Mouse (Mus musculus): ENCODE measurements around the gene Tgfbr3.

Tgfbr3 gene

GRCm38 (mm10) chr5:107207911-107208310 is 81.5 kb downstream of the Tgfbr3 start:
- DNase-seq (ENCODE audit: low spot score): no peak

DNA sequence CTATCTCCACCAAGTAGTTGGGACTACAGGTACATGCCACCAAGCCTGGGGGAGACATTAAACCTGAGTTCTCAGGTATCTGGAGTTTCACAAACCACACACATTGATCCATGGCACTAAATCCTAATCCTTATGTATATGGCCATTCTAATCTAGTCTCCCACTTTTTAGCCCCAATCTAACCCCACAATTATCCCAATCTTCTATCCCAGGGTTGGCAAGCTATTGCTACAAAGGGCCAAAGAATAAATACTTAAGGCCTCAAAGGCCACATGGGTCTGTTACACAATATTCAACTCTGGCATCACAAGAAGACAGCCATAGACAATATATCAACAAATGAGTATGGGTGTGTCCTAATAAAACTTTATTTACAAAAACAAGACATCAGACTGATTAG is 85.1 kb downstream of the Tgfbr3 start:
- no peak for DNase-seq (ENCODE audit: low spot score)

DNA sequence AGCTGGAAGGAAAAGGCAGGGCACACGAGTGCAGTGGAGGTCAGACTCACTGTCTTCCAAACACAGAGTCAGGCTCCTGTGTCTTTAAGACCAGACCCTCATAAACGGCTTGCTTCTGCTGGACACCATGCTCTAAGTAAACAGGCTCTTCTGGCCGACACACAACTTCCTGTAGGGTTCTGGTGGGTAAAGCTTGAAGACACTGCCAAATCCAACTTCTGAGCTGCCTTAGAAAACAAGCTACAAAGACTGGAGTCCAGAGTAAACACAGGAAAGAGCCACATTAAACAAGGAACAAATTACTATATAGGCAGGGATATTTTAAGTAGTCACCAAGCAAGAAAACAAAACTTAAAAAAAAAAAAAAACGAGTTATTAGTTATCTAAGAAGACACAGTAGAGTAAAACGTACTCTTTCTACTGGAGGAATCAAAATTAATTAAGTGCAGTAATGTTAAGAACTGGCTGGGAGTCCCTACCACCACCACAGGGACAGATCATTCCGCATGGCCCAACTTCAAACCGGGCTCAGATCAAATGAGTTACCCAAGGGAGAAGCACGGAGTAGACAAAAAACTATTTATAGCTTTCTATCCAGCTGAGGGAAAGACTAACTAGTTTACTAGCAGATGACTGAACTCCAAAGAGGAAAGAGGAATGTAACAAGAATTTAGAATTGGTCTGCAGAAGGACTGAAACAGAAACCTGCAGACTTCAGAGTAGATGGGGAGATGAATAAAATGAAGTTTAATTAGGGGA is 86.4 kb downstream of the Tgfbr3 start:
- DNase-seq (ENCODE audit: low spot score): no peak

DNA sequence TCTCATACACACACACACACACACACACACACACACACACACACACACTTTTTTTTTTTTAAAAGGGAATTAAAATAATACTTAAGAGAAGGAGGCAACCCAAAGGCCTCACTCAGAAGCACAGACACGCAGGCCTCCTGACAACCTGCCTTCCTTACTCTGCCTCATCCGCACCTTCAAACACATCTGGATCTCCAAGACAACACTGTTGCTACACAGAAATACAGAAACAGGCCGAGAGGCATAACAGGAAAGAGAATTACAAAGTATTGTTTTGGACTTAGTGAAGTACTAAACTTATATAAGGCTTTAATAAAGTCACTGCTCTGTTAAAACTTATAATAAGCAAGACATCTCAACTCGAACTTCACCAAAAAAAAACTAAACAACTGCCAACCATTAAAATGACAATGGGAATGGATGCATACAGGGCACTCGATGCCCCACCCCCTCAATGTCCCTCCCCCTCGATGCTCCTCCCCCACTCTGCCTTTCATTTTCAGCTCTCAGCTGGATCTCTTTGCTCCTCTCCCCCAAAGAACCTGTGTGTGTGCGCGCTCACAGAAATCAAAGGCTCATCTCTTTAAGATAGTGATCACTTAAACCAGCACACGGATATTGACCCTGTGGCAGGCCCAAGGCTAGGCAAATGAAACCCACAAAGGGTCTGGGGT is 87.8 kb downstream of the Tgfbr3 start:
- no peak for DNase-seq (ENCODE audit: low spot score)

GRCm38 (mm10) chr5:107200853-107201341 is 88.5 kb downstream of the Tgfbr3 start:
- DNase-seq (ENCODE audit: low spot score): no peak

DNA sequence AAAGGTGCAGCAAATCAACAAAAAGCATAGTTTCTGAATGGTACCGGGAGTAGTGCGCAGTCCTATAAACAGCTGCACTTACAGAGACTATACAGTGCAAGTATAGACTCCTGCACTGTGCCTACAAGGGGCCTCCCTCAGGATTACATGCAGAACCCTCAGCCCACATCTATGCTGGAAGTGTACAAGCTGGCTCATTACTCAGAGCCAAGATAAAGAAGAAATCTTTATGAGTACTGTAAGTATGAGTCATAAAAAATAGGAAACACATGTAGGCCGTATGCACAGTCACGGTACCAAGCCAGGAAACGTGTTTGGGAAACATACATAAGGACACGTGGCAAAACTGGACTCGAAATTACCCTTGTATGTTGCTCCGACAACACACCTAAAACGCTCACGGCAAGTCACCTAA is 89.2 kb downstream of the Tgfbr3 start:
- no peak for DNase-seq (ENCODE audit: low spot score)

- no peak for DNase-seq (ENCODE audit: low spot score)
Measured at GRCm38 (mm10) chr5:107195751-107196395, 93.6 kb downstream of the Tgfbr3 start.

- no peak for DNase-seq (ENCODE audit: low spot score)
Measured at GRCm38 (mm10) chr5:107193160-107193559, 96.3 kb downstream of the Tgfbr3 start.

DNA sequence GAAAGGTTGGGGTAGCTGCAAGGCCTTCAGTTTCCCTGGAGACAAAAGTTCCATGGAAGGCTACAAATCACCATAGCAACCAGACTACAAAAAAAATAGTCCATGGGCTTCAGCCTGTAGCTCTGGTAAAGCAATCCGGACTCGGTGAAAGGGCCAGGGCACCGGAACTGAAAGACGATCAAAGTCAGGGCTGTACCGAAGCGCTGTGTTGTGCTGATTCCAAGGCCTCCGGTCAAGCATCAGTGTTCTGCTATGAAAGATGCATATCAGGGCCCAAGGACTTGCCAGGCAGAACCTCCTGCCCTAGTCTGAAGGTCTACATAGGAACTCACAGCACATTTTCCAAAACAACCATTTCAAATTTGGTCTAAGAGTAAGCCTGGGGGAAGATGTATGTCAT is 97.1 kb downstream of the Tgfbr3 start:
- no peak for DNase-seq (ENCODE audit: low spot score)

DNA sequence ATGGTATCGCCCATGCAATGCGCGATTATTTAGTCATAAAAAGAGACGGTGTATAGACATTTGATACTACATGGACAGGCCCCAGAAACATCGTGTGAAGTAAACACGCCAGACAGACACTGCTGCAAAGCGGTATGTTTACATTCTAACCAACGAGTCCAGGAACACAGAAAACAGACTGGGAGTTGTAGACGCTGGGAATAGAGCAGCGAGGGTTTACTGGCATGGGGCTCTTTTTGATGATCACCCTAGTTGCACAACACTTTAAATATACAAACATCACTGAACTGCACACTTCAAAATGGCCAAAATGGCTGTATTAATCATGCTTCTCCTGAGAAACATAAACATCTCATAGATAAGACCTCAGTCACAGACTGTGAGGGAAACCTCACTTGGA is 100.9 kb downstream of the Tgfbr3 start:
- no peak for DNase-seq (ENCODE audit: low spot score)

DNA sequence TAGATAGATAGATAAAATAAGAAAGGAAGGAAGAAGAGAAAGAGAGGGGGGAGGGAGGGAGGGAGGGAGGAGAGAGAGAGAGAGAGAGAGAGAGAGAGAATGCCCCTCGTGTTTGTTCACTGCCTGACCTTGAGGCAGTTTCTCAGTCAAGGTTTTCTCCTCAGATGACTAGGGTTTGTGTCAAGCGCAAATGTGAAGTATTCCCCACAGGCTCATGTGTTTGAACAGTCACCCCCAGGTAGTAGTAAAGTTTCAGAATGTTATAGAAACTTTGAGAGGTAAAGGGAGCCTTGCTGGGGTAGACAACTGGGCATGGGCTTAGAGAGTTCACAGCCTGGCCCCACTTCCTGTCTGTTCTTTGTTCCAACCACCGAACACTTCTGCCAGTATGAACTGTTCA is 103.2 kb downstream of the Tgfbr3 start:
- no peak for DNase-seq (ENCODE audit: low spot score)

GRCm38 (mm10) chr5:107184158-107184883 is 105.1 kb downstream of the Tgfbr3 start:
- DNase-seq (ENCODE audit: low spot score): no peak

GRCm38 (mm10) chr5:107183537-107183936 is 105.9 kb downstream of the Tgfbr3 start:
- no peak for DNase-seq (ENCODE audit: low spot score)

- DNase-seq (ENCODE audit: low spot score): no peak
Measured at GRCm38 (mm10) chr5:107182721-107183120, 106.7 kb downstream of the Tgfbr3 start.

GRCm38 (mm10) chr5:107181820-107182219 is 107.6 kb downstream of the Tgfbr3 start:
- no peak for DNase-seq (ENCODE audit: low spot score)

- no peak for DNase-seq (ENCODE audit: low spot score)
Measured at GRCm38 (mm10) chr5:107179194-107179593, 110.2 kb downstream of the Tgfbr3 start.

DNA sequence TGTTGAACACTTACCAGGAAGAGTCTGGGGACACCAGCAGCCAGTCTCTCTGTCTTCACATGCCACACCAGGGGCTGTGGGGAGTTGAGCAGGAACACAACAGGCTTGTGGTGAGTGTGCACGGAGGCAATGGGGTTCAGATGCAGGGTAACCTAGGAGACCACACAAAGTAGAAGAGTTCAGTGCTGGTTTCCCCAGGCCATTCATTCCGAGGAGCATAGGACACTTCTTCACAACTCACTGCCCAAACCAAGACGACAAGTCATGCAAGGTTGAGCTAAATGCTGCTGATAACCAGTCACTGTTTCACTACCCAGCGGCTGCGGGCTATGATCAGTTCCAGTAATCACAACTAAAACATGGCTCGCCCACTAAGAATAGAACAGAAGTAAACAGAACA is 111.6 kb downstream of the Tgfbr3 start:
- DNase-seq (ENCODE audit: low spot score): no peak

DNA sequence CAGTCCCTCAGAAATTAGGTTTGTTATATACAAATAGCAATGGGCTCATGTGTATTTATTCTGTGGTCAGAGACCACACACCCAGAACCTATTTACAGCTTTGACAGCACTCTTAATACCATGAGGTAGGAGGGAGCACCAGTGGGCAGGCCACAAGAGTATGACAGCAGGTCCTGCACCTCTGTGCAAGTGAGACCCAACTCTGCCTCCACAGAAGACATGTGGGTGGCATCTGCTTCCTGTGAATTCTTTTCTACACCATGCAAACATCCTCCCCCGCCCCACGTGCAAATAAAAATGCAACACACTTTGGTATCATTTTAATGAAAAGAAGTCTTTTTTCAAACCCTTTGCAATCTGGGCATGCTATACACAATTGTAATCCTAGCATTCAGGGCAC is 112.2 kb downstream of the Tgfbr3 start:
- DNase-seq (ENCODE audit: low spot score): no peak

GRCm38 (mm10) chr5:107176796-107177195 is 112.6 kb downstream of the Tgfbr3 start:
- no peak for DNase-seq (ENCODE audit: low spot score)

GRCm38 (mm10) chr5:107176196-107176595 is 113.2 kb downstream of the Tgfbr3 start:
- DNase-seq (ENCODE audit: low spot score): no peak

- DNase-seq (ENCODE audit: low spot score): no peak
Measured at GRCm38 (mm10) chr5:107174188-107174587, 115.2 kb downstream of the Tgfbr3 start.

DNA sequence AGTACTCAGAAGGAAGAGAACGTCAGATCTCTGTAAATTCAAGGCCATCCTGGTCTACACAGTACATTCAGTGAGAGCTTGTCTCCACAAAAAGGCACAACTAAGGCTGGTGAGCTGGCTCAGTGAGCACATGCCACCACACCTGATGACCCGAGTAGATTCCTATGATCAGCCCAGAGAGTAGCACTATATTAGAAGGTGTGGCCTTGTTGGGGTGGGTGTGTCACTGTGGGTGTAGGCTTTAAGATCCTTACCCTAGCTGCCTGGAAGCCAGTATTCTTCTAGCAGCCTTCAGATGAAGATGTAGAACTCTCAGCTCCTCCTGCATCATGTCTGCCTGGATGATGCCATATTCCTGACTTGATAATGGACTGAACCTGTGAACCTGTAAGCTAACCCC is 115.9 kb downstream of the Tgfbr3 start:
- no peak for DNase-seq (ENCODE audit: low spot score)
